Mouse (Mus musculus) lung, postnatal 10 days (tissue): Measurements from ENCODE around the gene Rimbp3.
"Not testable (repeated sequence)": the region's sequence is repeated elsewhere in the genome, so short reads cannot be mapped to it uniquely, and the experiment has no call there.

Experiments used
- DNase-seq: peaks from one replicate; pipeline ENCODE4 v3.0.0; 2021

The Rimbp3 gene

GRCm38 (mm10) chr16:17220127-17220733, 11.8 kb downstream of the Rimbp3 start:
- no peak for DNase-seq

- peak; percentile 96 for DNase-seq
Observed at GRCm38 (mm10) chr16:17222197-17222596, 13.8 kb downstream of the Rimbp3 start.

- DNase-seq, result peak; percentile 28
Observed at GRCm38 (mm10) chr16:17225584-17225983, 17.2 kb downstream of the Rimbp3 start.

- DNase-seq, result no peak
Observed at GRCm38 (mm10) chr16:17226496-17226895, 18.1 kb downstream of the Rimbp3 start.

- not testable (repeated sequence) for DNase-seq
Observed at GRCm38 (mm10) chr16:17231523-17231922, 23.1 kb downstream of the Rimbp3 start.

GRCm38 (mm10) chr16:17232794-17233701, 24.6 kb downstream of the Rimbp3 start, which contains the start of gene Hic2:
Gene Hic2, plus strand, starts transcription at chr16:17233572.
- DNase-seq, result peak; percentile 97

- peak; percentile 52 for DNase-seq
Observed at GRCm38 (mm10) chr16:17233702-17234498, 25.5 kb downstream of the Rimbp3 start.

- peak; percentile 32 for DNase-seq
Observed at GRCm38 (mm10) chr16:17234499-17234895, 26.1 kb downstream of the Rimbp3 start.

- DNase-seq, result peak; percentile 53
Observed at GRCm38 (mm10) chr16:17234916-17235665, 26.7 kb downstream of the Rimbp3 start.

- no peak for DNase-seq
Observed at GRCm38 (mm10) chr16:17237634-17238033, 29.2 kb downstream of the Rimbp3 start.

GRCm38 (mm10) chr16:17239409-17239808, 31.0 kb downstream of the Rimbp3 start:
- no peak for DNase-seq

GRCm38 (mm10) chr16:17243731-17244130, 35.3 kb downstream of the Rimbp3 start:
- no peak for DNase-seq

GRCm38 (mm10) chr16:17244996-17245395, 36.6 kb downstream of the Rimbp3 start:
- DNase-seq, result no peak

GRCm38 (mm10) chr16:17247727-17248126, 39.3 kb downstream of the Rimbp3 start:
- peak; percentile 70 for DNase-seq

- no peak for DNase-seq
Observed at GRCm38 (mm10) chr16:17249135-17249534, 40.7 kb downstream of the Rimbp3 start.

- DNase-seq, result peak; percentile 75
Observed at GRCm38 (mm10) chr16:17251539-17251938, 43.1 kb downstream of the Rimbp3 start.

- no peak for DNase-seq
Observed at GRCm38 (mm10) chr16:17252086-17252726, 43.8 kb downstream of the Rimbp3 start.

- no peak for DNase-seq
Observed at GRCm38 (mm10) chr16:17252841-17253240, 44.4 kb downstream of the Rimbp3 start.

- peak; percentile 11 for DNase-seq
Observed at GRCm38 (mm10) chr16:17254005-17254597, 45.7 kb downstream of the Rimbp3 start.

- no peak for DNase-seq
Observed at GRCm38 (mm10) chr16:17255270-17255669, 46.9 kb downstream of the Rimbp3 start.

GRCm38 (mm10) chr16:17257359-17257821, 49.0 kb downstream of the Rimbp3 start:
- DNase-seq, result no peak
